Mouse (Mus musculus) kidney, adult 10 weeks (tissue): ENCODE data around the gene Gm9837. TPM values are rescaled to one million over a fixed set of nuclear protein-coding genes. Genes with fewer than 3 reads are reported as not detected.

Experiments
- polyA plus RNA-seq: library from polyadenylated mRNA; stranded (reverse); fragments of 350-450 nt; fragmentation: Illumina TruSeq; extraction: RNeasy Lipid Tissue Mini Kit (QIAGEN cat#74804); gene quantifications from one replicate; pipeline ENCODE4 v1.2.3, GENCODE M21; 2014; ENCODE audit warnings: low read depth, low replicate concordance

The Gm9837 gene
- polyA plus RNA-seq: not detected

GRCm38 (mm10) chr11:53469968-53470695 lies at the start of gene Gm9837:
Gm9837 (minus strand) TSS chr11:53470479.

GRCm38 (mm10) chr11:53519207-53520121 lies 49.2 kb upstream of the Gm9837 start, which contains the start of gene Sept8:
Sept8 (plus strand) TSS chr11:53519257.

GRCm38 (mm10) chr11:53479783-53480301 lies 9.6 kb upstream of the Gm9837 start, which contains the start of the genes Gm9945 and Sowaha:
Gm9945 (plus strand) TSS chr11:53480166.
Sowaha (minus strand) TSS chr11:53480274.

GRCm38 (mm10) chr11:53456474-53457371 lies 13.6 kb downstream of the Gm9837 start, which contains the start of the genes Gm10447 and Shroom1:
Gm10447 (minus strand) TSS chr11:53457110.
Shroom1 (plus strand) TSS chr11:53457205.

GRCm38 (mm10) chr11:53430670-53431346 lies 39.5 kb downstream of the Gm9837 start, which contains the start of the genes Uqcrq and Gdf9:
Uqcrq (minus strand) TSS chr11:53430831.
Gdf9 (plus strand) TSS chr11:53431023.

GRCm38 (mm10) chr11:53423036-53423435 lies 47.2 kb downstream of the Gm9837 start, which contains the start of gene Leap2:
Leap2 (minus strand) TSS chr11:53423170.

Other genes starting within 250 kb of the Gm9837 start
- 337 TPM for gene Hspa4, start 170.0 kb downstream of the Gm9837 start, polyA plus RNA-seq
- gene Zcchc10, start 145.8 kb downstream of the Gm9837 start, polyA plus RNA-seq: 29.3 TPM
- 191 TPM for gene Aff4, start 119.6 kb downstream of the Gm9837 start, polyA plus RNA-seq
- not detected for gene Leap2, start 47.3 kb downstream of the Gm9837 start, polyA plus RNA-seq
- gene Uqcrq, start 39.6 kb downstream of the Gm9837 start, polyA plus RNA-seq: 60.7 TPM
- not detected for gene Gdf9, start 39.5 kb downstream of the Gm9837 start, polyA plus RNA-seq
- gene Gm10447, start 13.4 kb downstream of the Gm9837 start, polyA plus RNA-seq: not detected
- gene Shroom1, start 13.3 kb downstream of the Gm9837 start, polyA plus RNA-seq: not detected
- not detected for gene Gm9945, start 9.7 kb upstream of the Gm9837 start, polyA plus RNA-seq
- 2.9 TPM for gene Sowaha, start 9.8 kb upstream of the Gm9837 start, polyA plus RNA-seq
- 7.8 TPM for gene Sept8, start 48.8 kb upstream of the Gm9837 start, polyA plus RNA-seq
- 17.7 TPM for gene Kif3a, start 96.9 kb upstream of the Gm9837 start, polyA plus RNA-seq
- gene Il4, start 148.2 kb upstream of the Gm9837 start, polyA plus RNA-seq: not detected
- gene Il13, start 164.2 kb upstream of the Gm9837 start, polyA plus RNA-seq: not detected
- gene Rad50, start 236.8 kb upstream of the Gm9837 start, polyA plus RNA-seq: 15.4 TPM